Mouse (Mus musculus): ENCODE data around the gene Flvcr2.

GRCm38 (mm10) chr12:85710695-85711094 is 35.6 kb upstream of the Flvcr2 start:
- TF ChIP-seq ZC3H11A (IDR thresholded peaks at IDR 0.05; ENCODE audit: borderline replicate concordance, low read depth, low read length) (no peak), HCFC1 (IDR thresholded peaks at IDR 0.05; ENCODE audit: borderline replicate concordance, insufficient read depth, low read length) (no peak), ZNF384 (IDR thresholded peaks at IDR 0.05; ENCODE audit: low read depth, low read length) (no peak), CHD2 (IDR thresholded peaks at IDR 0.05; ENCODE audit: low read depth, low read length) (no peak)

All from ES-E14 (cell line).